Mouse (Mus musculus) MEL (cell line): ENCODE data around the gene Dhrs1. TPM values are rescaled to one million over a fixed set of nuclear protein-coding genes. Genes with fewer than 3 reads are reported as not detected.

Experiments used
- DNase-seq: peaks from one replicate; pipeline ENCODE4 v3.0.0; 2011; ENCODE audit warnings: low read depth, low spot score
- H3K27ac ChIP-seq: 2 replicates; pipeline ENCODE4 v1.5.1; 2012; ENCODE audit warnings: low read depth, mild to moderate bottlenecking, control low read depth, low read length, moderate library complexity; ENCODE audit not compliant: control insufficient read depth
- H3K27me3 ChIP-seq, 2 experiments: fragments of 150-350 bp in 1 of 2; sonication (generic) in 1 of 2; 2 replicates each; pipeline ENCODE4 v1.6.1; 2012; ENCODE audit warnings: low read length in 2 of 2, mild to moderate bottlenecking in 2 of 2, improper control_type of control experiment in 1 of 2, moderate library complexity in 1 of 2; ENCODE audit not compliant: insufficient read depth in 2 of 2, control insufficient read depth in 1 of 2
- H3K36me3 ChIP-seq, 2 experiments: 2 replicates each; pipeline ENCODE4 v1.6.1; 2012 to 2014; ENCODE audit warnings: low read length in 2 of 2, improper control_type of control experiment in 1 of 2, inconsistent platforms in 1 of 2, mild to moderate bottlenecking in 1 of 2; ENCODE audit not compliant: insufficient read depth in 2 of 2, control insufficient read depth in 1 of 2
- H3K4me1 ChIP-seq, 2 experiments: fragments of 150-350 bp in 1 of 2; sonication (generic) in 1 of 2; 2 replicates each; pipeline ENCODE4 v1.6.1; 2012; ENCODE audit warnings: low read length in 2 of 2, improper control_type of control experiment in 1 of 2, mild to moderate bottlenecking in 1 of 2; ENCODE audit not compliant: insufficient read depth in 2 of 2, control insufficient read depth in 1 of 2
- H3K4me3 ChIP-seq, 2 experiments: fragments of 150-350 bp in 1 of 2; sonication (generic) in 1 of 2; 2 replicates each; pipeline ENCODE4 v1.5.1; 2012; ENCODE audit warnings: low read depth in 2 of 2, low read length in 2 of 2, mild to moderate bottlenecking in 2 of 2, moderate library complexity in 2 of 2, control low read depth in 1 of 2, improper control_type of control experiment in 1 of 2; ENCODE audit not compliant: control insufficient read depth in 1 of 2, insufficient read depth in 1 of 2
- H3K79me2 ChIP-seq: 2 replicates; pipeline ENCODE4 v1.6.1; 2012; ENCODE audit warnings: mild to moderate bottlenecking, low read length, moderate library complexity; ENCODE audit not compliant: control insufficient read depth, poor library complexity, insufficient read depth
- H3K9ac ChIP-seq: 2 replicates; pipeline ENCODE4 v1.6.1; 2012; ENCODE audit warnings: low read depth, mild to moderate bottlenecking, control low read depth, low read length, moderate library complexity; ENCODE audit not compliant: control insufficient read depth, poor library complexity, severe bottlenecking
- H3K9me3 ChIP-seq: fragments of 150-350 bp; sonication (generic); replicated peaks from 2 replicates; pipeline ENCODE4 v1.6.1; 2012; ENCODE audit warnings: mild to moderate bottlenecking, low read length, improper control_type of control experiment, moderate library complexity; ENCODE audit not compliant: insufficient read depth
- CHD2 ChIP-seq: IDR thresholded peaks from 2 replicates; pipeline ENCODE4 v1.6.1; 2011; ENCODE audit warnings: low read length, improper control_type of control experiment
- EP300 ChIP-seq, 2 experiments: IDR thresholded peaks; 2 replicates each; pipeline ENCODE4 v1.6.1; 2011; ENCODE audit warnings: improper control_type of control experiment in 2 of 2, low read length in 2 of 2, low read depth in 1 of 2, mild to moderate bottlenecking in 1 of 2
- GATA1 ChIP-seq: IDR thresholded peaks from 2 replicates; pipeline ENCODE4 v1.6.1; 2011; ENCODE audit warnings: low read depth, low read length, improper control_type of control experiment
- HCFC1 ChIP-seq: IDR thresholded peaks from 2 replicates; pipeline ENCODE4 v1.6.1; 2012; ENCODE audit warnings: low read depth, mild to moderate bottlenecking, inconsistent platforms, low read length, improper control_type of control experiment, moderate library complexity
- KAT2A ChIP-seq: conservative IDR thresholded peaks from 2 replicates; pipeline ENCODE4 v1.6.1; 2012; ENCODE audit warnings: low read depth, low read length, improper control_type of control experiment, inconsistent platforms
- MAFK ChIP-seq: IDR thresholded peaks from 2 replicates; pipeline ENCODE4 v1.6.1; 2011; ENCODE audit warnings: low read depth, mild to moderate bottlenecking, low read length, improper control_type of control experiment, borderline replicate concordance
- MAX ChIP-seq: IDR thresholded peaks from 2 replicates; pipeline ENCODE4 v1.6.1; 2011; ENCODE audit warnings: low read length, improper control_type of control experiment
- MAZ ChIP-seq: IDR thresholded peaks from 2 replicates; pipeline ENCODE4 v1.6.1; 2012; ENCODE audit warnings: low read depth, mild to moderate bottlenecking, inconsistent platforms, low read length, improper control_type of control experiment
- NELFE ChIP-seq: IDR thresholded peaks from 2 replicates; pipeline ENCODE4 v1.6.1; 2011; ENCODE audit warnings: low read depth, low read length, improper control_type of control experiment
- NRF1 ChIP-seq: IDR thresholded peaks from 2 replicates; pipeline ENCODE4 v1.6.1; 2014; ENCODE audit warnings: low read depth, mild to moderate bottlenecking, inconsistent platforms, low read length, improper control_type of control experiment, moderate library complexity; ENCODE audit not compliant: poor library complexity, insufficient read depth, severe bottlenecking
- POLR2A ChIP-seq, 2 experiments: IDR thresholded peaks; 2 replicates each; pipeline ENCODE4 v1.6.1; 2011 to 2012; ENCODE audit warnings: low read length in 2 of 2, mild to moderate bottlenecking in 2 of 2, control low read depth in 1 of 2, improper control_type of control experiment in 1 of 2, low read depth in 1 of 2, moderate library complexity in 1 of 2; ENCODE audit not compliant: control insufficient read depth in 1 of 2, insufficient read depth in 1 of 2, poor library complexity in 1 of 2
- TAL1 ChIP-seq: IDR thresholded peaks from 2 replicates; pipeline ENCODE4 v1.6.1; 2012; ENCODE audit warnings: mild to moderate bottlenecking, inconsistent platforms, low read length, moderate library complexity, mixed read lengths
- TBP ChIP-seq: IDR thresholded peaks from 2 replicates; pipeline ENCODE4 v1.8.0; 2011; ENCODE audit warnings: low read depth, low read length, improper control_type of control experiment
- TCF12 ChIP-seq: IDR thresholded peaks from 2 replicates; pipeline ENCODE4 v1.6.1; 2014; ENCODE audit warnings: low read depth, mild to moderate bottlenecking, inconsistent platforms, low read length, improper control_type of control experiment, moderate library complexity
- UBTF ChIP-seq: IDR thresholded peaks from 2 replicates; pipeline ENCODE4 v1.6.1; 2012; ENCODE audit warnings: low read depth, mild to moderate bottlenecking, inconsistent platforms, low read length, improper control_type of control experiment, moderate library complexity, borderline replicate concordance; ENCODE audit not compliant: insufficient read depth
- ZKSCAN1 ChIP-seq: IDR thresholded peaks from 2 replicates; pipeline ENCODE4 v1.6.1; 2012; ENCODE audit warnings: low read depth, mild to moderate bottlenecking, inconsistent platforms, low read length, improper control_type of control experiment, moderate library complexity
- ZNF384 ChIP-seq: IDR thresholded peaks from 2 replicates; pipeline ENCODE4 v1.6.1; 2012; ENCODE audit warnings: low read depth, mild to moderate bottlenecking, inconsistent platforms, low read length, improper control_type of control experiment
- polyA plus RNA-seq, 2 experiments: library from polyadenylated mRNA; stranded (reverse) in 1 of 2; unstranded in 1 of 2; fragments of >175 nt in 1 of 2; fragments of >200 nt in 1 of 2; gene quantifications; 2 replicates each; pipeline versions ENCODE4 v1.2.1 to v1.2.4; 2012; ENCODE audit warnings: low replicate concordance in 2 of 2, low read depth in 1 of 2; ENCODE audit not compliant: insufficient read length in 2 of 2, insufficient read depth in 1 of 2, missing spikeins in 1 of 2
- total RNA-seq: library from RNA; depleted of rRNA; stranded (reverse); fragments of 300-350 nt; gene quantifications from 2 replicates; pipeline ENCODE4 v1.2.3, GENCODE M21; 2012

The Dhrs1 gene
- total and polyA plus RNA-seq, 3 experiments: 20.0 to 48.8 TPM; not detected in 1

GRCm38 (mm10) chr14:55767519-55768414, 22.3 kb upstream of the Dhrs1 start:
- no peak for DNase-seq
- Histone ChIP-seq H3K4me3 (no peak overlapping the region), H3K27me3 (no peaks in the 10 kb centered on the region), H3K79me2 (peaks cover 2% of the 10 kb centered on the region; the same call in 1 of the 2 replicates), H3K36me3 (peaks cover 0 to 18% of the 10 kb centered on the region in 2 experiments; a peak in 2 of 4 replicates), H3K9ac (no peak overlapping the region), H3K9me3 (no peaks in the 10 kb centered on the region), H3K27ac (no peak overlapping the region), H3K4me1 (peaks cover 9 to 49% of the 10 kb centered on the region in 2 experiments)
- no peak for TF ChIP-seq EP300 (IDR thresholded peaks at IDR 0.05; ENCODE audit: low read depth in 1 of 2, low read length in 2 of 2)
- TF ChIP-seq POLR2A (IDR thresholded peaks at IDR 0.05; ENCODE audit: control insufficient read depth in 1 of 2, insufficient read depth in 1 of 2, low read depth in 1 of 2, low read length in 2 of 2, poor library complexity in 1 of 2): 0 out of 4 replicates have a peak, but pooled peaks of 1 of the 2 experiments have one; percentile 16

- Histone ChIP-seq H3K36me3 (peaks cover 0 to 18% of the 10 kb centered on the region in 2 experiments; a peak in 2 of 4 replicates), H3K4me3 (no peak within 1 kb of the TSS), H3K9me3 (no peaks in the 10 kb centered on the region), H3K27ac (no peak within 1 kb of the TSS; the same call in 1 of the 2 replicates), H3K79me2 (peaks cover 2% of the 10 kb centered on the region; the same call in 1 of the 2 replicates), H3K9ac (no peak within 1 kb of the TSS), H3K4me1 (peaks cover 9 to 49% of the 10 kb centered on the region in 2 experiments), H3K27me3 (no peaks in the 10 kb centered on the region)
- DNase-seq: peak; percentile 67
- TF ChIP-seq NELFE: no peak
- no peak for TF ChIP-seq ZKSCAN1
- TF ChIP-seq KAT2A: no peak
- no peak for TF ChIP-seq EP300 (IDR thresholded peaks at IDR 0.05; ENCODE audit: low read depth in 1 of 2, low read length in 2 of 2)
- TF ChIP-seq TBP: no peak
- no peak for TF ChIP-seq UBTF
- no peak for TF ChIP-seq POLR2A (IDR thresholded peaks at IDR 0.05; ENCODE audit: control insufficient read depth in 1 of 2, insufficient read depth in 1 of 2, low read depth in 1 of 2, low read length in 2 of 2, poor library complexity in 1 of 2)
- TF ChIP-seq CHD2: no peak
- no peak for TF ChIP-seq MAFK
- no peak for TF ChIP-seq HCFC1
- TF ChIP-seq ZNF384: no peak
- no peak for TF ChIP-seq MAX
- TF ChIP-seq TAL1: no peak
- no peak for TF ChIP-seq TCF12
- no peak for TF ChIP-seq NRF1
- TF ChIP-seq MAZ: no peak
- TF ChIP-seq GATA1: no peak
These were observed 20.2 kb upstream of the Dhrs1 start, which contains the start of gene Ltb4r1 for GRCm38 (mm10) chr14:55765696-55766095. Gene Ltb4r1, plus strand, starts transcription at chr14:55765962.
